Mouse (Mus musculus) brain, embryonic 14.5 days (tissue): ENCODE measurements at regions not wholly inside any gene's neighbourhood (a gene's known extent, or its start where the extent isn't known, plus 50 kb on each side); places are given as distances from the start of the nearest gene placed in this dataset.

ENCODE experiments used
- DNase-seq: peaks from one replicate; pipeline ENCODE4 v3.0.0-alpha.2; 2011; ENCODE audit warnings: low read depth
- CTCF ChIP-seq: fragments of 200-500 bp; IDR thresholded peaks from 2 replicates; pipeline ENCODE4 v1.5.1; 2012; ENCODE audit warnings: inconsistent platforms, mild to moderate bottlenecking, moderate library complexity, borderline replicate concordance; ENCODE audit not compliant: insufficient read depth, insufficient read length; ENCODE audit errors: extremely low read depth
- POLR2A ChIP-seq: fragments of 200-500 bp; IDR thresholded peaks from 2 replicates; pipeline ENCODE4 v1.6.1; 2012; ENCODE audit warnings: mild to moderate bottlenecking, inconsistent platforms, borderline replicate concordance; ENCODE audit not compliant: poor library complexity, insufficient read depth, insufficient read length, severe bottlenecking; ENCODE audit errors: extremely low read depth

- DNase-seq, result peak; percentile 1
- TF ChIP-seq POLR2A (no peak), CTCF (no peak)
Measured at GRCm38 (mm10) chr19:35438074-35438473, 515.9 kb downstream of the Kif20b start.
